Mouse (Mus musculus) neural tube, postnatal 0 days (tissue): ENCODE data around the gene Ttll2. TPM values are rescaled to one million over a fixed set of nuclear protein-coding genes. Genes with fewer than 3 reads are reported as not detected.

Experiments
- polyA plus RNA-seq: library from polyadenylated mRNA; unstranded; fragments of >200 nt; fragmentation: Nextera tagmentation; extraction: Ambion mirVana; gene quantifications from 2 replicates; pipeline ENCODE4 v1.2.1, GENCODE M21; 2015

The Ttll2 gene
- polyA plus RNA-seq, result not detected in 2 replicates

GRCm38 (mm10) chr17:7352596-7352995, at the start of gene Ttll2:
TSS of gene Ttll2 (minus strand) at chr17:7352696.

GRCm38 (mm10) chr17:7385364-7385763, 32.9 kb upstream of the Ttll2 start, which contains the start of gene Unc93a2:
TSS of gene Unc93a2 (minus strand) at chr17:7385464.

GRCm38 (mm10) chr17:7371879-7372278, 19.4 kb upstream of the Ttll2 start, which contains the start of gene Gm49630:
TSS of gene Gm49630 (minus strand) at chr17:7371979.

GRCm38 (mm10) chr17:7324346-7324745, 28.1 kb downstream of the Ttll2 start, which contains the start of gene Tcp10a:
TSS of gene Tcp10a (plus strand) at chr17:7324646.

Other genes with a start within 250 kb of the Ttll2 start
- gene Rps6ka2, start 182.6 kb downstream of the Ttll2 start, polyA plus RNA-seq, result 11.6 and 15.2 TPM in 2 replicates
- 0.08 and 0.10 TPM in 2 replicates for gene Tcp10a, start 28.1 kb downstream of the Ttll2 start, polyA plus RNA-seq
- not detected in 2 replicates for gene Gm49630, start 19.3 kb upstream of the Ttll2 start, polyA plus RNA-seq
- not detected in 2 replicates for gene Unc93a2, start 32.8 kb upstream of the Ttll2 start, polyA plus RNA-seq